In genomic region chr15:100227031-100227662, GRCm38 (mm10) we compare ENCODE assay signal across 7 mouse cellular contexts. TPM values are rescaled to one million over a fixed set of nuclear protein-coding genes. Genes with fewer than 3 reads are reported as not detected.
DNase-seq lines count a peak whose midpoint lies in the region; ATAC-seq and TF ChIP-seq lines count a peak whose summit lies in the region.

No protein-coding gene starts in this region.

- H3K9me3 ChIP-seq in ES-Bruce4 (replicated peaks; ENCODE audit: control insufficient read depth, insufficient read depth, low read length, poor library complexity, severe bottlenecking): peaks cover 19% of the 10 kb centered on the region
- peaks cover 19% of the 10 kb centered on the region for H3K9me3 ChIP-seq in forebrain, embryonic 10.5 days
- peaks cover 5% of the 10 kb centered on the region for H3K9me3 ChIP-seq in hindbrain, embryonic 12.5 days (replicated peaks)
- H3K9me3 ChIP-seq in liver, embryonic 15.5 days (replicated peaks): no peaks in the 10 kb centered on the region
- no peaks in the 10 kb centered on the region for H3K9me3 ChIP-seq in neural tube, embryonic 14.5 days (ENCODE audit: control insufficient read depth, low read length)

- peak overlapping the region; percentile 99 for H3K4me3 ChIP-seq in ES-Bruce4 (ENCODE audit: low read depth, low read length)
- H3K4me3 ChIP-seq in forebrain, embryonic 10.5 days: peak overlapping the region; percentile 86
- H3K4me3 ChIP-seq in hindbrain, embryonic 12.5 days: peak overlapping the region; percentile 87
- H3K4me3 ChIP-seq in liver, embryonic 15.5 days (replicated peaks): peak overlapping the region; percentile 92
- H3K4me3 ChIP-seq in neural tube, embryonic 14.5 days (ENCODE audit: low read depth, low read length): peak overlapping the region; percentile 85

- peak overlapping the region; percentile 90 for H3K27ac ChIP-seq in ES-Bruce4 (ENCODE audit: insufficient read depth, low read length)
- H3K27ac ChIP-seq in forebrain, embryonic 10.5 days: peak overlapping the region; percentile 100
- H3K27ac ChIP-seq in hindbrain, embryonic 12.5 days: peak overlapping the region; percentile 100
- H3K27ac ChIP-seq in liver, embryonic 15.5 days (replicated peaks): peak overlapping the region; percentile 99
- H3K27ac ChIP-seq in neural tube, embryonic 14.5 days (ENCODE audit: low read depth, low read length): peak overlapping the region; percentile 100

- no peak for TF ChIP-seq CTCF in ES-Bruce4 (IDR thresholded peaks at IDR 0.05; ENCODE audit: low read depth, low read length)

- intact Hi-C loops in left cerebral cortex, postnatal 10 days (cut with DNase I): no loop called here

- WGBS in forebrain, embryonic 10.5 days: 10% methylated on average over 17 of the region's 17 CpGs
- 6% methylated on average over 17 of the region's 17 CpGs for WGBS in hindbrain, embryonic 12.5 days
- WGBS in liver, embryonic 15.5 days (ENCODE audit: insufficient replicate concordance): under 1% methylated on average over 17 of the region's 17 CpGs
- 4% methylated on average over 16 of the region's 17 CpGs for WGBS in neural tube, embryonic 14.5 days

- peak overlapping the region; percentile 92 for H3K9ac ChIP-seq in ES-Bruce4 (ENCODE audit: low read depth, poor library complexity, severe bottlenecking)
- peak overlapping the region; percentile 98 for H3K9ac ChIP-seq in hindbrain, embryonic 12.5 days
- peak overlapping the region; percentile 94 for H3K9ac ChIP-seq in liver, embryonic 15.5 days
- peak overlapping the region; percentile 100 for H3K9ac ChIP-seq in neural tube, embryonic 14.5 days (replicated peaks; ENCODE audit: low read depth, low read length)

- ATAC-seq in activated CD4-positive, CD25-positive, alpha-beta regulatory T cell, adult 4 months: peak; percentile 41
- ATAC-seq in hindbrain, embryonic 12.5 days (ENCODE audit: low FRiP score): peak; percentile 51
- ATAC-seq in liver, embryonic 15.5 days (ENCODE audit: insufficient read depth): peak; percentile 79
- peak; percentile 64 for ATAC-seq in neural tube, embryonic 14.5 days (ENCODE audit: low read depth)

- H3K27me3 ChIP-seq in ES-Bruce4 (ENCODE audit: control insufficient read depth, insufficient read depth, low read length, poor library complexity, severe bottlenecking): no peaks in the 10 kb centered on the region
- H3K27me3 ChIP-seq in forebrain, embryonic 10.5 days (ENCODE audit: poor library complexity, severe bottlenecking): no peaks in the 10 kb centered on the region
- H3K27me3 ChIP-seq in hindbrain, embryonic 12.5 days: no peaks in the 10 kb centered on the region
- no peaks in the 10 kb centered on the region for H3K27me3 ChIP-seq in liver, embryonic 15.5 days
- H3K27me3 ChIP-seq in neural tube, embryonic 14.5 days (ENCODE audit: control insufficient read depth, insufficient read depth, low read length): no peaks in the 10 kb centered on the region

- TF ChIP-seq POLR2A in ES-Bruce4 (IDR thresholded peaks at IDR 0.05; ENCODE audit: insufficient read depth, low read length): peak; percentile 51

- H3K36me3 ChIP-seq in ES-Bruce4 (ENCODE audit: control insufficient read depth, insufficient read depth, low read length, poor library complexity, severe bottlenecking): no peaks in the 10 kb centered on the region
- H3K36me3 ChIP-seq in forebrain, embryonic 10.5 days (replicated peaks): peaks cover 46% of the 10 kb centered on the region
- H3K36me3 ChIP-seq in hindbrain, embryonic 12.5 days: no peaks in the 10 kb centered on the region
- H3K36me3 ChIP-seq in liver, embryonic 15.5 days (replicated peaks): 0 out of 2 replicates have a peak, but pooled peaks cover 2% of the 10 kb centered on the region
- no peaks in the 10 kb centered on the region for H3K36me3 ChIP-seq in neural tube, embryonic 14.5 days (ENCODE audit: control insufficient read depth, insufficient read depth, low read length)

- peaks cover 2% of the 10 kb centered on the region for H3K4me1 ChIP-seq in ES-Bruce4 (ENCODE audit: control insufficient read depth, insufficient read depth, low read length)
- H3K4me1 ChIP-seq in forebrain, embryonic 10.5 days: peaks cover 23% of the 10 kb centered on the region
- H3K4me1 ChIP-seq in hindbrain, embryonic 12.5 days: peaks cover 17% of the 10 kb centered on the region
- H3K4me1 ChIP-seq in liver, embryonic 15.5 days (replicated peaks): peaks cover 63% of the 10 kb centered on the region
- H3K4me1 ChIP-seq in neural tube, embryonic 14.5 days (ENCODE audit: control insufficient read depth, insufficient read depth, low read length): peaks cover 13% of the 10 kb centered on the region

- no peak for DNase-seq in forebrain, embryonic 10.5 days (ENCODE audit: extremely low spot score, low spot score)
- no peak for DNase-seq in left cerebral cortex, postnatal 10 days (ENCODE audit: extremely low spot score in 1 of 2, low spot score in 2 of 2)

- H3K4me2 ChIP-seq in hindbrain, embryonic 12.5 days (replicated peaks): peak overlapping the region; percentile 78
- peak overlapping the region; percentile 71 for H3K4me2 ChIP-seq in liver, embryonic 15.5 days
- peak overlapping the region; percentile 80 for H3K4me2 ChIP-seq in neural tube, embryonic 14.5 days (ENCODE audit: low read depth, low read length)

- 0 out of 2 replicates have a peak, but pooled peaks have one; percentile 45 for TF ChIP-seq EP300 in ES-Bruce4 (IDR thresholded peaks at IDR 0.05; ENCODE audit: insufficient read depth, low read depth, low read length)

RNA-seq across cellular contexts. Expression of gene Atf1, which starts 0.5 kb away (rescaled TPM):
- 55.8 and 60.3 TPM in 2 replicates for polyA plus RNA-seq in ES-Bruce4 (2011; ENCODE audit: insufficient read depth, insufficient read length, low read depth, missing spikeins)
- polyA plus RNA-seq in activated CD4-positive, CD25-positive, alpha-beta regulatory T cell, adult 4 months (2017; shearing (Covaris generic)): 10 to 100 TPM; 29.9 to 35.7 TPM
- 41.4 and 42.7 TPM in 2 replicates for polyA plus RNA-seq in forebrain, embryonic 10.5 days (2016; fragmentation: Nextera tagmentation; extraction: Ambion mirVana)
- 29.0 and 31.1 TPM in 2 replicates for polyA plus RNA-seq in hindbrain, embryonic 12.5 days (2016; fragmentation: Nextera tagmentation; extraction: Ambion mirVana)
- polyA plus RNA-seq in liver, embryonic 15.5 days (2015; fragmentation: Nextera tagmentation; extraction: Ambion mirVana): 33.4 and 34.4 TPM in 2 replicates
- polyA plus RNA-seq in neural tube, embryonic 14.5 days (2014; fragmentation: Nextera tagmentation; extraction: Ambion mirVana): 14.6 TPM in 2 replicates
- 10 to 100 TPM; 15.3 to 20.5 TPM for total RNA-seq in left cerebral cortex, postnatal 10 days (2021)

RNA-seq across cellular contexts. Expression of gene Tmprss12, which starts 53.5 kb away (rescaled TPM):
- polyA plus RNA-seq in ES-Bruce4 (2011; ENCODE audit: insufficient read depth, insufficient read length, low read depth, missing spikeins): 3.2 and 4.1 TPM in 2 replicates
- not detected for polyA plus RNA-seq in activated CD4-positive, CD25-positive, alpha-beta regulatory T cell, adult 4 months (2017; shearing (Covaris generic))
- polyA plus RNA-seq in forebrain, embryonic 10.5 days (2016; fragmentation: Nextera tagmentation; extraction: Ambion mirVana): not detected in 2 replicates
- not detected in 2 replicates for polyA plus RNA-seq in hindbrain, embryonic 12.5 days (2016; fragmentation: Nextera tagmentation; extraction: Ambion mirVana)
- polyA plus RNA-seq in liver, embryonic 15.5 days (2015; fragmentation: Nextera tagmentation; extraction: Ambion mirVana): not detected in 2 replicates
- polyA plus RNA-seq in neural tube, embryonic 14.5 days (2014; fragmentation: Nextera tagmentation; extraction: Ambion mirVana): not detected in 2 replicates
- total RNA-seq in left cerebral cortex, postnatal 10 days (2021): not detected
